Mouse (Mus musculus) E14TG2a.4 (cell line): ENCODE data around the gene Il21r.

Source experiments
- CTCF ChIP-seq: conservative IDR thresholded peaks from 2 replicates; pipeline ENCODE4 v1.5.1; 2014; ENCODE audit warnings: low read length
- POU5F1 ChIP-seq: IDR thresholded peaks from 2 replicates; pipeline ENCODE4 v1.6.1; 2014; ENCODE audit warnings: low read length, borderline replicate concordance

- no peak for TF ChIP-seq CTCF
- no peak for TF ChIP-seq POU5F1
Observed at GRCm38 (mm10) chr7:125593831-125594230, 9.4 kb upstream of the Il21r start.
